Mouse (Mus musculus): Measurements from ENCODE around the gene Ins2. TPM values are rescaled to one million over a fixed set of nuclear protein-coding genes. Genes with fewer than 3 reads are reported as not detected.

Gene Ins2
- polyA plus RNA-seq, 1 experiment: not detected

DNA sequence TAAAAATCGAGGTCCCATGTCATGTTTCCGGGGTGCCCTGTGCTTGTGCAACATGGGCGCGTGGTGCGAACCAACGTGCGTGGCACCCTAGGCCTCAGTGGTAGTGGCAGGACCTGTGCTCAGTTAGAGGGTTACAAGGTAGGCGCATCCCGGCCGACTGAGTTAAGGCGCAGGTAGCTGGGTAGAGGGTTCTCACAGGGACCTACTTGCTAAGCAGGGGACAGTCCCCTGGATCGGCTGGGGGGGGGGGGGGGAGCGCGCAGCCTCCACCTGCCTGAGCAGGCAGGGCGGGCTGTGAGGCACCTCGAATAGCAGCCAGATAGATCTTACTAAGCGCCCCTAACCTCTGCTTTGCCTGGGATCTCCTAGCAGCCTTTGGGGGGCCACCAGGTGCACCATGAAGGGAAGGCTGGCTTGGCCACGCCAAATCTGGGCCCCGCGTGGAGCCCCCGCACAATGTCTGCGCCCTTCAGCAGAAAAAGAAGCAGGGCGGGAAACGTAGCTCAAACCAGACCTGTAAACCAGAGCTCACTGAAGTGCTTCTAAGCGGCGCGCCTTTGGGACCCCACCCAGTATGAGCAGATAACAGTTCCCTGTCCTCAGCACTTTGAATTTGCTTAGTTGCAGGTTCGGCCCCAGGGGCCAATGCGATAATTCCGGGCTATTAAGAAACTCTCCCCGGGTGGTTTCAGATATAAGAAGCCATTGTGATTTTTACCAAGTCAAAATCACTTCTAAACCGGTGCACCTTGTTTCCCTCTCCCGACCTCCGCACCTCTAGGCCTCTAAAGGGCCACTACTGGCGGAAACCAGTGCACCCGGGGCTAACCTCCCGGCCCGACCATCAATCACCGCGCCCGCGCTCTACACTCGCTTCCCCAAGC, 83.2 kb downstream of the Ins2 start:
- no peak overlapping the region for H3ac ChIP-seq (ENCODE audit: control insufficient read depth, insufficient read length, low read depth)
- no peaks in the 10 kb centered on the region for H3K36me3 ChIP-seq (ENCODE audit: control insufficient read depth, insufficient read depth)
- peaks cover 26% of the 10 kb centered on the region for H3K27me3 ChIP-seq (ENCODE audit: control insufficient read depth, insufficient read depth, insufficient read length)
- TF ChIP-seq MAX (IDR thresholded peaks at IDR 0.05) (no peak), CEBPB (IDR thresholded peaks at IDR 0.05; ENCODE audit: low read depth) (no peak), MYOG (IDR thresholded peaks at IDR 0.05; ENCODE audit: control insufficient read depth, extremely low read depth, insufficient read length) (no peak), FOSL1 (IDR thresholded peaks at IDR 0.05; ENCODE audit: insufficient read depth, low read length, poor library complexity, severe bottlenecking) (no peak), USF1 (IDR thresholded peaks at IDR 0.05; ENCODE audit: low read depth) (no peak), MYOD1 (IDR thresholded peaks at IDR 0.05; ENCODE audit: control insufficient read depth, insufficient read length, low read depth) (no peak), CTCF (IDR thresholded peaks at IDR 0.05; ENCODE audit: control insufficient read depth, insufficient read depth, insufficient read length) (no peak)
- H3K79me3 ChIP-seq (ENCODE audit: low read depth): no peaks in the 10 kb centered on the region
- no peak overlapping the region for H3K4me3 ChIP-seq (ENCODE audit: insufficient read depth, poor library complexity, severe bottlenecking)
- H3K79me2 ChIP-seq (ENCODE audit: control insufficient read depth, insufficient read depth): no peaks in the 10 kb centered on the region

DNA sequence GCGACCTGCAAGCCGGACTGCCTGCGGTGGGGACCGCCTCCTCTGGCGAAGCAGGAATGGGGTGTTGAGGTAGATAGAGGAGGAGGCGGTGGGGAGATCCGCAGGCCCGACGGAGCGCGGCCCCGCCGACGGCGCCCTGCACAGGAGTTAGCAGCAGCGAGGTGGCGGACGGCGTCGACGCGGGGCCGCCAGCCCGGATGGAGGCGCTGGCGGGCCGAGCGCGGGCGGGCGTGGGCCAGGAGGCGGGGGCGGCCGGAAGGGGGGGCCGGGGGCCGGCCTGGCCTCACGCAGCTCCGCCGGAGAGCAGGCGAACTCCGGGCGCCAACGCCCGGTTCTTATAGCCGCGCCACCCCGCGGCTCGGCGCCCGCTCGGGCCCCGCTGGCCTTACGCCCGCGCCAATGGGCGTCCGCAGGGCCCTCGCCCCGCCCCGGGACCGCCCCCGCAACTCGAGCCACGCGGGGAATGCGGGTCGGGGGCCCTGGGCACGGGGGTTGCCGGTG, 84.0 kb downstream of the Ins2 start:
- Histone ChIP-seq H3K36me3 (ENCODE audit: control insufficient read depth, insufficient read depth) (no peaks in the 10 kb centered on the region), H3ac (ENCODE audit: control insufficient read depth, insufficient read length, low read depth) (no peak overlapping the region), H3K79me2 (ENCODE audit: control insufficient read depth, insufficient read depth) (no peaks in the 10 kb centered on the region), H3K4me3 (ENCODE audit: insufficient read depth, poor library complexity, severe bottlenecking) (no peak overlapping the region), H3K27me3 (ENCODE audit: control insufficient read depth, insufficient read depth, insufficient read length) (peaks cover 20% of the 10 kb centered on the region), H3K79me3 (ENCODE audit: low read depth) (no peaks in the 10 kb centered on the region)
- TF ChIP-seq MYOG (IDR thresholded peaks at IDR 0.05; ENCODE audit: control insufficient read depth, extremely low read depth, insufficient read length) (no peak), MYOD1 (IDR thresholded peaks at IDR 0.05; ENCODE audit: control insufficient read depth, insufficient read length, low read depth) (no peak), CTCF (IDR thresholded peaks at IDR 0.05; ENCODE audit: control insufficient read depth, insufficient read depth, insufficient read length) (no peak), CEBPB (IDR thresholded peaks at IDR 0.05; ENCODE audit: low read depth) (no peak)

DNA sequence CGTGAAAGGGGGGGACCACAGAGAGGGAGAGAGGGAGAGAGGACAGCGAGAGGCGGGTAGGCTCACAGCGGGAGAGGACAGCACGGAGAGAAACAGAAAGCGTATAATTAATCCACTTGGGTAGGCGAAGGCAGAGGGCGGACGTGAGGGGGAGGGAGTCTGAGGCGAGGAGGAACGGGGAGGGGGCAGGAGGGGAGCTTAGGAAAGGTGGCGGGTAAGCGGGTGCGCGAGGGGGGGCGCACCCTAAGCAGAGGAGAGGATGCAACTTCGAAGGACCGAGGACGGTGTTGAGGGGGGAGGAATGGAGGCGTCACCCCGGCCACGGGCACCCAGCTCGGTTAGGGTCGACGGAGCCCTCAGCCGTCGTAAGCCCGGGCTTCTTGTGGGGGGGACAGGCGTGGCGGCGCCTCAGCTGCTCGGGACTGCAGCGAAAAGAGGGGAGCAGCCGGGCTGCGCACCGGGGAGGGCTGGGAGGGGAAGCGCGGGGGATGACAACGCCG, 84.5 kb downstream of the Ins2 start:
- Histone ChIP-seq H3K4me3 (ENCODE audit: insufficient read depth, poor library complexity, severe bottlenecking) (no peak overlapping the region), H3K27me3 (ENCODE audit: control insufficient read depth, insufficient read depth, insufficient read length) (peaks cover 15% of the 10 kb centered on the region), H3K79me3 (ENCODE audit: low read depth) (no peaks in the 10 kb centered on the region), H3K79me2 (ENCODE audit: control insufficient read depth, insufficient read depth) (no peaks in the 10 kb centered on the region), H3K36me3 (ENCODE audit: control insufficient read depth, insufficient read depth) (no peaks in the 10 kb centered on the region), H3ac (ENCODE audit: control insufficient read depth, insufficient read length, low read depth) (no peak overlapping the region)
- TF ChIP-seq MYOD1 (IDR thresholded peaks at IDR 0.05; ENCODE audit: control insufficient read depth, insufficient read length, low read depth): no peak
- TF ChIP-seq CEBPB (IDR thresholded peaks at IDR 0.05; ENCODE audit: low read depth): no peak
- TF ChIP-seq MYOG (IDR thresholded peaks at IDR 0.05; ENCODE audit: control insufficient read depth, extremely low read depth, insufficient read length): no peak
- TF ChIP-seq CTCF (IDR thresholded peaks at IDR 0.05; ENCODE audit: control insufficient read depth, insufficient read depth, insufficient read length): no peak
- TF ChIP-seq USF1 (IDR thresholded peaks at IDR 0.05; ENCODE audit: low read depth): no peak
- no peak for TF ChIP-seq FOSL1 (IDR thresholded peaks at IDR 0.05; ENCODE audit: insufficient read depth, low read length, poor library complexity, severe bottlenecking)
- no peak for TF ChIP-seq MAX (IDR thresholded peaks at IDR 0.05)

DNA sequence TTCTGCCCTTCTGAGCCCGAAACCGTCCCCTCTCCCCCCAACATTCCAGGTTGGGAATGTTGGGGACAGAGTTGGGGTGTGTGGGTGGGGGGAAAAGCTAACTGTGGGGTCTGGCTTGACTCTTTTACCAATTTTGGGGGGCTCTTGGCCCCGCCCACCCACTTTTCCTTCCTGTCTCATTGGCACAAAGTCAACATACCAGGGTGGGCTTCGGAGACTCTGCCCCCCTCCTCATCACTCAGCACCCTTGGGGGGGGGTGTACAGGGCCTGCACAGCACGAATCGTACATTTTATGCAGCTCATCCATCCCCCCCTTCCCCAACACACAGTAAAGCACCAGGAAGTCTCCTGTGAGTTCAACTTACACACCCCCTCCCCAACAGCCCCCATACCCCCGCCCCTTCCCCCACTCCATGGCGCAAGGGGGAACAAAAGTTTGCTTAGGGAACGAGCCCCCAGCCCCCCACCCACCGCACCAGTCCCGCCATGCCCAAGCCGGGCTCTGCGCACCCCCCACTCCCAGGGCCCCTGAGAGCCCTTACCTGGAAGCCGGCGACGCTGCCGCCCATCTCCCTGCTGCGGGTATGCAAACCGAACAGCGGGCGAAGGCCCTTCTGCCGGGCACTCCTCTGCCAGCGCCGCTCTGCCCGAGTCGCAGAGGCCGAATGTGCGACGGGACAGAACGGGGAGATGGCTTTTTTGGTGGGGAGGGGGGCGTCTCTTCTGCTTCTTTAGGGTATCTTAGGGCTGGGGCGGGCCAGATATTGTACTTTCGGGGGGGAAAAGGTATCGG, 85.2 kb downstream of the Ins2 start:
- H3ac ChIP-seq (ENCODE audit: control insufficient read depth, insufficient read length, low read depth): no peak overlapping the region
- TF ChIP-seq MAX (IDR thresholded peaks at IDR 0.05) (no peak), MYOD1 (IDR thresholded peaks at IDR 0.05; ENCODE audit: control insufficient read depth, insufficient read length, low read depth) (no peak), USF1 (IDR thresholded peaks at IDR 0.05; ENCODE audit: low read depth) (no peak), FOSL1 (IDR thresholded peaks at IDR 0.05; ENCODE audit: insufficient read depth, low read length, poor library complexity, severe bottlenecking) (no peak)
- no peaks in the 10 kb centered on the region for H3K79me2 ChIP-seq (ENCODE audit: control insufficient read depth, insufficient read depth)
- H3K4me3 ChIP-seq (ENCODE audit: insufficient read depth, poor library complexity, severe bottlenecking): no peak overlapping the region
- H3K27me3 ChIP-seq (ENCODE audit: control insufficient read depth, insufficient read depth, insufficient read length): peaks cover 13% of the 10 kb centered on the region
- no peaks in the 10 kb centered on the region for H3K79me3 ChIP-seq (ENCODE audit: low read depth)
- H3K36me3 ChIP-seq (ENCODE audit: control insufficient read depth, insufficient read depth): no peaks in the 10 kb centered on the region

DNA sequence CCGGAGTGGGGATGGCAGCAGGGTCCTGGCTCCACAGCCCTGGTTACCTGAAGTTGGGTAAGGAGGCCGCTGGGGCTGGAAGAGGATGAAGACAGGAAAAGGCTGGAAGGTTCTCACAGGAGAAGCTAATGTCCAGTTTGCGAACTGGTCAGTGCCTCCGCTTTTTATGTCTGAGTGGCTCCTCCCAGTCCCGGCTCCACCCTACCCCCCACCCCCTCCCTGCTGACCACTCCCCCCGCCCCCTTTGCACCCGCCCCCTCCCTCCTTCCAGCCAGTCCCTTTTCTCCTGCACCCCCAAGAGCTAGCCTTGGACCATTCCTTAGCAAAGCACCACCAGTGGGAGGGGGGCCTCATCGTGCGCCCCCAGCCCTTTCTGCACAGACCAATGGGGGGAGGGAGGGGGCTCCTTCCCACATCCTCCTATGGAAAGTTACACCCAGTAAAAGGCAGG, 85.8 kb downstream of the Ins2 start:
- Histone ChIP-seq H3K27me3 (ENCODE audit: control insufficient read depth, insufficient read depth, insufficient read length) (peaks cover 13% of the 10 kb centered on the region), H3ac (ENCODE audit: control insufficient read depth, insufficient read length, low read depth) (no peak overlapping the region), H3K79me2 (ENCODE audit: control insufficient read depth, insufficient read depth) (no peaks in the 10 kb centered on the region), H3K36me3 (ENCODE audit: control insufficient read depth, insufficient read depth) (no peaks in the 10 kb centered on the region), H3K79me3 (ENCODE audit: low read depth) (no peaks in the 10 kb centered on the region), H3K4me3 (ENCODE audit: insufficient read depth, poor library complexity, severe bottlenecking) (no peak overlapping the region)
- no peak for TF ChIP-seq MYOG (IDR thresholded peaks at IDR 0.05; ENCODE audit: control insufficient read depth, extremely low read depth, insufficient read length)
- no peak for TF ChIP-seq CTCF (IDR thresholded peaks at IDR 0.05; ENCODE audit: control insufficient read depth, insufficient read depth, insufficient read length)

Data from C2C12 (cell line).